Mouse (Mus musculus): ENCODE measurements around the gene Cnn2.

DNA sequence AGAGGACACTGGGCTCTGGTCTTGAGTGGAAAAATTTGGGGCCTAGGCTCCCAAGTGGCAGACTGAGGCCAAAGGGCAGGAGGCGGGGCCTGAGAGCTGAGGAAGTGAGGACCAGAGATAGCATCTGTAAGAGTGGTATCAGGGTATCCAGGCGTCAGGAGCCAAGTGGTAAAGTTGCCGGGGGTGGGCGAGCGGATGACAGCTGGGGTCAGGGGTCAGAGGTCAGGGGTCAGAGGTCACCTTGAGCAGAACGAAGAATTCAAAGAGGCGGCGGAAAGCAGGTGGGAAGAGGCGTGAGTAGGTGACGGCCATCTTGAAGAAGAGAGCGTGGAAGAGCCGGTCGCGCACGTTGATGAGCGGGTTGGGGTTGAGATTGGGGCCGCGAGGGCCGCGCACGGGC, 4.7 kb upstream of the Cnn2 start:
- no peak for TF ChIP-seq CTCF (IDR thresholded peaks at IDR 0.05; ENCODE audit: control insufficient read depth, insufficient read depth, insufficient replicate concordance, low read depth, low read length)
- TF ChIP-seq POLR2A (IDR thresholded peaks at IDR 0.05; ENCODE audit: control insufficient read depth, low read depth, low read length): no peak; the same call in 1 of the 2 replicates

Data from testis, adult 2 months (tissue).